Mouse (Mus musculus) thymus, postnatal 14 days (tissue): ENCODE measurements around the gene Sytl4.

Experiments used
- DNase-seq: peaks from one replicate; pipeline ENCODE4 v3.0.0; 2021

Gene Sytl4

DNA sequence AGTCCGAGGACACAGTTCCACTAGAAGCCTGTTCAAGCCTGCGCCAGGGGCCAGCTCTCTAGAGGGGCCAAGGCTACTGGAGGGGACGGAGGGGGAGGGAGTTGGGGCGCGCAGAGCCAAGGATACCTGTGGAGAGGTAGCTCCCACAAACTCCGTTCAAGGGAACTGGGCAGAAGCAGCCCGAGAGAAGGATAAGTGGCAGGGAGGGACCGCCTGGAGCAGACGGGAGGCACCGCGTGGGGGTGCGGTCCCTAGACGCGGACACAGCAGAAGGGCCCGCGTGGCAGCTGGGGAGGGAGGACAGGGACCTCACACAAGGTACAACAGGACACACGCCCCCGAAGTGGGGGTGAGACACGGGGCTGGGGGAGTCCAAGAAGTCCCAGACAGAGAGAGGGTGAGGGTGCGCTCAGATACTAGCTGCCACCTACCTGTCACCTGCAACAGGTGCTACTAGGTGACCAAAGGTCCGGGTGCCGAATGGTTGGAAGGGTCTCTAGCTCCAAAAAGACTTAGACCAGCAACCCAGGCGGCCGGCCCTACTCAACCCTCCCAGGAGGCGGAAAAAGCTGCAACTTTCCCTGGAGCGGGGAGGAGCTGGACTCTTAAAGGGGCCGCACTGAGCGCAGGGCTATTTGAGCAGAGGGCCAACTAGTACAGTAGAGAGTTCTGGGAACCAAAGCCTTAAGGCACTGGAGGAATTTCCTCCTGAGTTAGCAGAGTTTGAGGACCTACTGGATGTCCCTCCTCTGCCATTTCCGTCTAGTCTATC lies at the start of gene Sytl4:
Gene Sytl4, minus strand, starts transcription at position 582 of the 772 bp plus-strand sequence.
- no peak for DNase-seq

DNA sequence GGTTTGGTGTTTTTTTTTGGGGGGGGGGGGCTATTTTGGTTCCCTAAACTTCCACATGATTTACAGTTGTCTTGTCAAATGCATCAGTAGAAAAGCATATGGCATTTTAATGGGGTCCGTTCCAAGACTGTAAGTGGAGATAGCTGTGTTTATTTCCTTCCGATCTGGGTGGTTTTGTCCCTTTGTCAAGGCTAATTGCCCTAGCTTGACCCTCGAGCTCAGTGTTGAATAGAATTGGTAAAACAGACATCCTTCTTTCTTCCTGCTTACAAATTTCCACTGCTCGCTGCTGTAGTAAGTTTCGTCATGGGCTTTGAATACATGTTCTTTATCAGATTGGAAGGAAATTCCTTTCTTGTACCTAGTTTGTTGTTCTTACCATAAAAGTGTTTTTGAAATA lies 39.1 kb upstream of the Sytl4 start:
- no peak for DNase-seq

DNA sequence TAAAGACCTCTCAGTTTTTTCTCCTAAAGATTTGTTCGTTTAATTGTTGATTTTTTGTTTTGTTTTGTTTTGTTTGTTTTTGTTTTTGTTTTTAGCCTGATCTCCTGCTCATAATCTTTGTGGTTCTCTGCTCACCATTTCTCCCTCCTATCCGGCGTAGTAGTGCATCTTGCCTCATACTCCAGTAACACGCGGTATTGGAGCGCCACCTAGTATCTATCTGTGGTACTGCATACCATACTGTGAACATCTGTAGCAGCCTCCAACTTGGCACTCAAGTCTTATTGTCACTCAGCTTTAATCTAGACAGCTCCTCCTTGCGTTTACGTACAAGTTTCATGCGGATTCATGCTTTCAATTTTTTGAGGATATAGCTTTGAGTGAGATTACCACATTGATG lies 37.4 kb upstream of the Sytl4 start:
- DNase-seq = peak; percentile 62

DNA sequence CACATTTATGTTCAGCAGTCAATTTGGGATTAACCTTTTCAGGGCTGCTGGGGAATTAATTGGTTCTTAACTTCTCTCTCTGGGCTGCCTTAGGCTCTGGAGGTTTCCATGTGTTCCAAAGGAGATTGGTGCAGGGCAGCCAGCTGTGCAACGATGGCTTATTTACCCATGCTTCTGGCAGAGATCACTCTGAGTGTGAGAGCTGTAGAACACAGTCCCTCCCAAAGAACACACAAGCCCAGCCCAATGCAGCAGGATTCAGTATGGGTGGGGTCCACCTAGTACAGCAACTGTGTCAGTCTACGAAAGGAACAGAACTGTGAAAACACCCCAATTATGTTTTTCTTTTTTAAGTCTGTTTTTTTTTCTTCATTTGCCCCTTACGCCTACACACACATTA lies 14.3 kb upstream of the Sytl4 start:
- no peak for DNase-seq

DNA sequence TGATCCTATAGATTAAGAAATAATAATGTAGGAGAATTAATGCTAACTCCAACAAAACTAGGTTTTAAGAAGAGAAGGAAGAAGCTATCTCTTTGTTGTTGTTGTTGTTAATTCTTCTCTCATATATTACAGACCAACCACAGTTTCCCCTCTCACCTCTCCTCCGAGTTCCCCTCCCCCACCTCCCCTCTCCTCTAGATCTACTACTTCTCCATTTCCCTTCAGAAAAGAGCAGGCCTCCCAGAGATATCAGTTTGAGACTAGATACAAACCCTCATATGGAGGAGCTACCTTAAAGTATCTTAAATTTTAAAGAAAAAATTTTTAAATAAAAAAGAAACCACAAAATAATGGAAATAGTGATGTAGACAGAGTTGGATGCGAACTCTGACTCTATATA lies 17.0 kb downstream of the Sytl4 start:
- DNase-seq = no peak

DNA sequence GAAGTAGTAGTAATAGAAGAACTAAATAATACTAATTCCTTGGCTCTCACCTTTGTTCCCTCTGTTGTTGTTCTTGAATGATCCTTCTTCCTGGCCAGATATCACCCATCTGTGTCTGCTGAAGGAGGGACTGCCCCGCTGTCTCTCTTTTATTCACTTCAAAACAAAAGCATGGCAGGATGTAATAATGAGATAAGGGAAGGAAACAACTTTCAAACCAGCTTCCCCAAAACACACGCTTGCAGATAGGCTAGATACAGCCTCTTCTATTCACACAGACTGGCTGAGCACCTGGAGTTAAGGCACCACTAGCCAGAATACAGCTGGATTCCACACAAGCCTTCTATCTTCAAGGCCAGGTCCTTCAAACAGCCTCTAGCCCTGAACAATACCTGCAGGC lies 21.0 kb downstream of the Sytl4 start:
- no peak for DNase-seq

DNA sequence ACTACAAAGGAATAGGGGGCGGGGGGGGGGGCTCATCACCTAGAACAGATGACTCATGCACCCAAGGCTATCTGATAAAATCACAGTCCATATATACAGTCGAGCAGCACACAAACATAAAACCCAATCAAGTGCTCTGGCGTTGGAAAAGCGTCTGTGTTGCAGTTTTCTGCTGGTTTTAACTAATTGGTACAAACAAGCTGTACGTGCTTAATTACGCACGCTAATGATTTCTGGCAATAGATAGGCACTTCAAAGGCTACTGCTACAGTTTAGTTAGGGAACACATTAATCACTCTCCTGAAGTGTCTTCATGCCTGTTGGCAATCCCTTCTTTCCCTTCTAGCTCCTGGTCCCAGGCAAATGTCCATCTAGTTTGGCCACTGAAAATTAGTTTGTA lies 27.0 kb downstream of the Sytl4 start:
- no peak for DNase-seq

DNA sequence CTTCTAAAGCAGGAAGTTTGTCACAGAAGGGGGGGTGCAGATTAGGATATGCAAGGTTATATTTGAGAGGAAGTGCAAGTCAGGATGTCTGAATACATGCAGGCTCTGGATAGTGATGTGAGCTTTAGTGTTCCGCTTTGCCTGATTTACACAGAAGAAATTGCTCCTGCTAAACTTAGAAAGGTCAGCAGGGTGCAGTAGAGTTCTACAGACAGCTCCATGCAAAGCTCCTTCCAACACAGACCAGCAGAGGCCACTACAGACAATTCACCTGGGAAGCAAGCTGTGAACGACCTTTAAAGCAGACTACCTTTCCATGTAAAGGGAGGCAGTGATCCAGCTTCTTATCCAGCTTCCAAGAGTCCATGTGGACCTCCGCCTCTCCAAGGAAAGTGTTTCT lies 34.2 kb downstream of the Sytl4 start:
- peak; percentile 51 for DNase-seq

DNA sequence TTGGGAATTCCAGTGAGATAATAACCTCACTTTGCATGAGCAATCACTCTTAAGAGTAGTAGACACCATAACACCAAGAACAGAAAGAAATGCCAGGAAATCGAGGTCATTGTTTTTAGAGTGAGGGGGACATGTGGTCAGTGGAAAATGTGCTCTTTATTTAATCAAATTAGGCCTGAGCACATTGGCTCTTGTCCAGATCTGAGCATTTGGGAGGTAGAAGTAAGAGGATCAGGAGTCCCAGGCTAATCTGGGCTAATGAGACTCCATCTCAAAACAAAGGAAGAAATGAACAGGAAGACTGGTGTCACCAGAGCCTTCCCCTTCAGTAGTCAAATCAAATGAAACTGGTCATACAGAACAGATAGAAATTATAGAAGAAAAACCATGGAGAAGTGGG lies 42.1 kb downstream of the Sytl4 start:
- DNase-seq = no peak

DNA sequence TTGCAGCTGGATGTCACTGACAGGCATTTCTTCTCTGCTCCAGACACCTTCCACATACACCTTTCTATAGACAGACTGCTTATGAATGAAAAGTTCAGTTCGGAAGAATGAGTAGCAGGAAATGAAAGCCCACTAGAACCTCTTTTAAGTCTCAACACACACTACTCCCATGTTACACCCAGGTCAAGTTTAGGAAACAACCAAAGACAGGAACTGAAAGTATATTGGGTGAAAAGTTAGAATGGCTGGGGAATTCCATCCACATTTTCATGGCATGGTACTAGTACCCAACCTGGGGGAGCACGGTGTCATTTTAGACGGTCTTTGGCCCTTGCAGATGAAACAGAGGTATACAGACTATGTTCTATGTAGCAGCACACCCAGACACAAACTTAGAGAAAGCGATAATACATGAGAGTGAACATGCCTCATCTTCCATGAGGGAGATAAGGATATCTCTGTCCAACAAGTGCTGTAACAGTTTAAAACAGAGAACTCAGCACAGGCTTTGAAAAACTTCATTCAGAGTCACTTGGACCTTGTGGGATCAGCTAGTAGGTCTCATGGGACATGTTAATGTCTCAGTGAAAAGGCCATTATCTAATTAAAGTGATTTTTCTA lies 44.9 kb downstream of the Sytl4 start:
- DNase-seq = no peak

DNA sequence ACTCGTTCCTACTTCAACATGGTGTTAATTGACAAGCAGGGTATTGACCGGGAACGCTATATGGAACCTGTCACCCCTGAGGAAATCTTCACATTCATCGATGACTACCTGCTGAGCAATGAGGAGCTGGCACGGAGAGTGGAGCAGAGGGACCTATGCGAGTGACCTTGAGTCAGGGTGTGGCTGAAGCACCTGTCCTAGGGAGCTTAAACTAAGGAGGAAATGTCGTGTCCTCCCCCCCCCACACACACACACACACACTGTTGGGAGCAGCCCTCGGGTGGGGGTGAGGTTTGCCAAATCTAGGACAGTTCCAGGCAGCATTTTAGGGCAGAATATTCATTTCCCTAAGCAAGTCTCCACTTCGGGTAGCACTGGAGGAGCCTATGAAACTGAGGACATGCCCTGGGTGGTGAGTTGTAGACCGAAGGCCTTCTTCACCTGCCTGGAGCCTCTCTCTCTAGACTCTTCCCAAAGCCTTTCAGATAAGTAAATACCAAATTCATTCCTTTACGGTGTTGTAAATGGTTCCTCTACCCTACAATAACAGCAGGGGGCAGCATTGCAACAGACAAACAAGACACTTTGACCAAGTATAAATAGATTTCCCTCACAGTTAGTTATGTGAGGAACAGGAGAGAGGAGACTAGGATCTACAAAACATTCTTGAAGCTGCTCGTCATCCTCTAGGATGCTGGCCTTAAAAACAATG lies 50.2 kb downstream of the Sytl4 start:
- DNase-seq = peak; percentile 34

DNA sequence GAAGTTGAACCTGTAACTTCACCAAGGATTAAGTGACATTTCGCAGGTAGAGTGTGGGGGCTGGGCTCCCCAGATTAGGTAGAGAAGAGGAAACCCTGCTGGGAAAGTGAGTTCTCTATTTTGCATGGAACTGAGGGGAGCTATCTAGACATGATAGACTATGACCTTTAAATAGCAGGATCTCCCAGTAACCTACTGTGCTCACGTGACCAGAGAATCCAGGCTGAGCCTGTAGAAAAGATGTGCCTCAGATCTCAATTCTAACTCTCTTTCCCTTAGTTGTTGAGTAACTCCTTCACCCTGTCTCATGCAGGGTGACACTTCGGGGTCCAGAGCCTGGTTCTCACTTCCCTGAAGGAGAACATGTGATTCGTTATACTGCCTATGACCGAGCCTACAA lies 54.9 kb downstream of the Sytl4 start:
- no peak for DNase-seq

DNA sequence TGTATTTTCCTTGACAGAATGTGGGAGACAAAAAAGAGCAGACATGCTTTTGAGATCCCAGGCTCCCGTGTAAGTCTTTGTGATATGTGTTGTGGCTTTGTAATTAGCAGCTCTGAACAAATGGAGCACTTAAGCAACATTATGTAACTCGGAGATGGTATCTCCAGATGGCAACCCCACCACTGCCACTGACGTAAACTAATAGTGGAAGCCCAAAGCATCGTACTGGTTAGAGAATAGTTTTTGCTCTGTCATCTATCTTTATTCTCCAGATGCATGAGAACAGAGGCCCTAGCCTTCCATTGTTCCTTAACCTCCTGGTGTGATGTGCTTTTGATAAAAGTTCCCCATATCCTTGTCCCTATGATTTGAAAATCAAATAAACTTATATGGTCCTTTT lies 60.4 kb downstream of the Sytl4 start:
- DNase-seq = no peak

DNA sequence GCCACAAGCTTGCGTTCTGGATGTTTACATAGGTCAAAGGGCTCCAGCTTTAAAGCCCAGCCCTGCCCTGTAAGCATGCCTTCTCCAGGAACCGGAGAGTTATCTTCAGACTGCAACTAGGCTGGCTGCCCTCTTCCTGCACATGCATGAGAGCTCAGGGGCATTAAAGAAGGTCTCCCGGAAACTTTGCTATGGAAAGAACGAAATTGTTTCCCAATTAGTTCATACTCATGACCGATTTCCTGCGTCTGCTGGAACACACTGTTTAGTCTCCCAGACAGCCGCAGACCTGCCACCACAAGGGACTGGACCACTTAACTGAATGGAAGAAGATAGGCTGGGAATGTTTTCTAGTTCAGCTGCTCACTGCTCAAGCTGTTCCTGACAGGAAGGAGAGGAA lies 67.4 kb downstream of the Sytl4 start:
- DNase-seq = no peak

DNA sequence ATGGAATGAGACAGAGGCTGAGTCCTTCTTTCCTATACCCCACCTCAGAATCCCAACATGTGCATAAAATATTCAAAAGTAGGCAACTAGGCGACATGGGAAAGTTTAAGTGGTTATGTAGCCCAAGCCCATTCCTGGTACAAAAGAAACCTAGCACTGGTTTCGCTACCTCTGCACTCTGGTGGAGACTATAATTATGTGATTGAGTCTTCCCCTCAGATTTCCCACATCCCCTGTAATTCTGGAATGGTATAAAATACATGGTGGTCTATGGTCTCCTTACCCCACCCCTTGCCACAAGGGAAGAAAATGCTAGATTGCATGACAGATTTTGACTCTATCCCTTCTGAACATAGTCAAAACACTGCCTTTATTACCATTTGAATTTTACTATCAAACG lies 68.6 kb downstream of the Sytl4 start:
- no peak for DNase-seq

DNA sequence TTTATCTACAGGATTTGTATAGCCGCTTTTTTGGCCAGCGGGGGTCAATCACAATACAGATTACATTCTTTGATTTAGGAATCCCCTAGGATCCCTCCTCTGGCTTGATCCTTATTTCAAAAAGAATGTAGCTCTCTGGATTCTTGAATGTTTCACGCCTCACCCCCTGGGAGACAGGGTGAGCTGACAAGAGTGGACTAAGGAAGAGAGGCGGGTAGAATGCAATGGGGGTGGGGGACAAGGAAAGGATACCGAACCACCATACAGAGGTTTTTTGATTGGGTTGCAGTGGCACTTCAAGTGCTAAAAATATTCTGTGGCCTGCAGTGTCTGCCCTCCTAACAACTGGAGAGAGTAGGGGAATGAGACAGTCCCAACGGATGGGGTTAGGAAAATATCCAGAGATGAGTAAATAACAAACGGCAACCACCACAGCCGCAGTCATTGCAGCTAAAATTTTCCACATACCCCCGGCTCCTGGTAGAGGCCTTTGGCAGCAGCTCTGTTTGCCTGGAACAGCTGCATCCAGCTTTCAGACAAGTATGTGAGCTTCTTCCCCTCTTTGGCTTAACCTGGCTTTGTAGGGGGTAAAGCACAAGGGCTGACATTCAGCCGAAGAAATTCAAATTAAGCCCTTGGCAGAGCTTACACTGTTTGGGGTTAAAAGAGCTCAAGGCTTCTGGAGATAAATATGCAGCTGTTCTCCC lies 70.1 kb downstream of the Sytl4 start:
- DNase-seq = no peak

DNA sequence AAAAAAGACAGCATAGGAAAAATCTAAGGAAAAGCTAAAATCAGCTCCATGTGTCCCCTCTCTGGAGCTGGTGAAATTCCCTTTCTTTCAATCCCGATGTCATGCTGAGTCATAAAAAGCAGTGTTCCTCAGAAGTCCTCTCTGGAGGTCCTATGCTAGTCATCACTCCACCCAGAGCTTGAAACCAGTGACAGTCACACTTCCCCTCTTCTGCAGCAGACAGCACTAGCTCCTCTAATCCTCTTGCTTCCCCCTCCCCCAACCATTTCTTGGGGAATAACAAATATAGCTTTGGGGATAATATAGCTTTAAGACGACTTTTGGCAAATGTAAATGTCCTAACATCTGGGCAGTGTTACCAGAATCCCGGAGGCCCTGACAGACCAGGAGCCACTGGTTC lies 73.4 kb downstream of the Sytl4 start, which contains the start of gene Srpx2:
Gene Srpx2, plus strand, starts transcription at position 166 of the 400 bp plus-strand sequence.
- no peak for DNase-seq

DNA sequence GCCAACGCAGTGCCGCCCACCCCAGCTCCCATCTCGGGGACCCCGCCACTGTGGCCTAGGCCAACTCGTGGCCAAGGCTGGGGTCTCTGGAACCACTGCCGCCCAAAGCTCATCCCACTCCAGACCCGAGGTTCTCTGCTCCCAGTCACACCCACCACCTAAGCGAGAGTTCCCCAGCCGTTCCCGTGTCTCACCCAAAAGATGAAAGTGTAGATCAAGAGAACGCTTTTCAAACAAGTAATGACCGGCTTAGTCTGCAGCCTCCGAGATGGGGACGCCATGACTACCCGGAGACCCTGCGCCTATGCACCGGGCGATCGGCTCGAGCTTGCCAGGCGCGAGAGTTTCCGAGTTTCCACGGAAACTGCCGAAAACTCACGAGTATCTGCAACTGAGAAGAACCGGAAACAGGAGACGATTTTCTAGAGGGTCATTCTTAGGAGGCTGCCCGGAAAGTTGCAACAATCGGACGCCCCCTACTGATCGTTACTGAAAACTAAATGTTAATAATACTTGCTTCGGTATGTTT lies 83.5 kb downstream of the Sytl4 start, which contains the start of gene Tspan6:
Gene Tspan6, minus strand, starts transcription at position 416 of the 529 bp plus-strand sequence.
- peak; percentile 88 for DNase-seq

DNA sequence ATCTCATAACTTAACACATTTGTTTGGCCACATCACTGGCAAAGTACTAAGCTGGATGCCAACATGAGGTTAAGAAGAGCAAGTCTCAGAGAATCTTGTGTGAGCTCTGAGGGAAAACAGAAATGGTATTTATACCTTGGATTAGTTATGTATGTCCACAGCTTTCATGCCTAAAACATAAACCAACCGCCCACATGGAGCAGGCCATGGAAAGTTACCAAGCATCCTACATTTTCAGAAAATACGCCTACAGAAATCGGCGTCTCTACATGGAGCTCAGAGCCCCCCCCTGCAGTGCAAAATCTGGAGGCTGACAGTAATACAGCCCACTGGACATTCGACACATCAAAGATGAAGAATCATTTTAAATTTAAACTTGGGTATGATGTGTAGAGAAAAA lies 93.5 kb downstream of the Sytl4 start:
- DNase-seq = no peak

DNA sequence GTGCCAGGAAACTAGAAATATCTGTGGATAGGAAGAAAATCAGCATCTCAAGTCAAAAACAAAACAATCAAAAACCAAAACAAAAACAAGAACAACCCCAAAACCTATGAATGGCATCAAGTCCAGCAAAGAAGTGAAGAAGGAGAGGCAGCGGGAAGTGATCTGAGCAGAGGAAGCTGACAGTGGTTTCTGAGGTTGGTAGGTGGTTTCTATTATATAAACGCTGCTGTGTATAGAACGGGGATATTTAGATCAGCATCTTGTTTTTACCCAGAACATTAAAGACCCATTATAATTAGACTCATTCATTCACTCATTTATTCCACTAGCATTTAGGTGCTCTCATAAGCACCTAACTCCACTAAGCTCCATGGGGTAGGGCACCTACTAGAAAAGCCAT lies 94.3 kb downstream of the Sytl4 start:
- DNase-seq = no peak
